Comparison of ENCODE assay signal across 14 mouse cellular contexts in the genomic region with DNA sequence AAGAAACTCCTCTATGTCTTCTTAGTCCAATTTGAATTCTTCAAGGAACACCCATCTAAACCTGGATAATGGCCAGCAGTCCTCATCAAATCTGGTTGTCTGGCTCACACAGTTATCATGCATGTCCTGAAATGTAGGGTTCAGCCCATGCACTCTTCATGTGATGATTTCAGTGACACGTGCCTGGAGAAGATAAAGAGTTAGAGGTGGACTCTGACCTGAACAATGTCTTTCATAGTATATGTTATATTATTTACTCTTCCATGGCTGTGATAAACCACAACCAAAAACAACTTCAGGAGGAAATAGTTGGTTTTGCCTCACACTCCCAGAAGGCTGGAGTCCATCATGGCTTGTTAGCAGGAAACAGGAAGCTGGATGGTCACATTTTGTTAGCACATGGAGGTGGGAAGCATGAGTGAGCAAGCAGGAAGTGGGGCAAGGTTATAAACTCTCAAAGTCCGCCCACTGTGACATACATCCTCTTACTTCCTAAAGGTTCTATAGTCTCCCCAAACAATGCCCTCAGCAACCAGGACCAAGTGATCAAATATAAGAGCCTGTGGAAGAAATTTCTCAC.
"Had no signal": no experiment of that assay in that cellular context is flagged by ENCODE, and none has a peak within 500 bp of the region (broad histone marks: within the 10 kb centered on the region; RNA-seq: fewer than 3 reads in every experiment).

No protein-coding gene starts in this region.

- H3K36me3 ChIP-seq: intestine, embryonic 15.5 days; limb, embryonic 10.5 days; liver, embryonic 15.5 days had no signal

- H3K9me3 ChIP-seq: intestine, embryonic 15.5 days; limb, embryonic 10.5 days; liver, embryonic 15.5 days had no signal

- H3K4me2 ChIP-seq: intestine, embryonic 15.5 days; liver, embryonic 11.5 days; liver, embryonic 15.5 days; midbrain, embryonic 11.5 days had no signal

- DNase-seq: kidney, postnatal 10 days; kidney, postnatal 4 days; lung, adult 2 months; lung, postnatal 36 days; right cerebral cortex, postnatal 14 days; thymus, postnatal 4 days had no signal

- H3K27ac ChIP-seq: intestine, embryonic 15.5 days; left cerebral cortex, adult 2 months; limb, embryonic 10.5 days; liver, embryonic 15.5 days had no signal

- H3K4me3 ChIP-seq: intestine, embryonic 15.5 days; left cerebral cortex, adult 2 months; limb, embryonic 10.5 days; liver, embryonic 15.5 days; megakaryocyte, embryonic 14.5 days had no signal

- H3K9ac ChIP-seq: intestine, embryonic 15.5 days; liver, embryonic 15.5 days had no signal

- H3K27me3 ChIP-seq: intestine, embryonic 15.5 days; liver, embryonic 15.5 days; megakaryocyte, embryonic 14.5 days had no signal

- ATAC-seq: intestine, embryonic 15.5 days; lung, postnatal 0 days had no signal
